Mouse (Mus musculus) cerebellum, adult 2 months (tissue): ENCODE measurements around the gene 2010300C02Rik.

Experiments used
- CTCF ChIP-seq: fragments of 200-500 bp; IDR thresholded peaks from 2 replicates; pipeline ENCODE4 v1.5.1; 2011; ENCODE audit warnings: low read depth, mild to moderate bottlenecking, control low read depth, low read length, moderate library complexity, borderline replicate concordance; ENCODE audit not compliant: insufficient read depth
- POLR2A ChIP-seq: fragments of 200-500 bp; IDR thresholded peaks from 2 replicates; pipeline ENCODE4 v1.6.1; 2011; ENCODE audit warnings: low read length, control low read depth, borderline replicate concordance; ENCODE audit not compliant: insufficient read depth

DNA sequence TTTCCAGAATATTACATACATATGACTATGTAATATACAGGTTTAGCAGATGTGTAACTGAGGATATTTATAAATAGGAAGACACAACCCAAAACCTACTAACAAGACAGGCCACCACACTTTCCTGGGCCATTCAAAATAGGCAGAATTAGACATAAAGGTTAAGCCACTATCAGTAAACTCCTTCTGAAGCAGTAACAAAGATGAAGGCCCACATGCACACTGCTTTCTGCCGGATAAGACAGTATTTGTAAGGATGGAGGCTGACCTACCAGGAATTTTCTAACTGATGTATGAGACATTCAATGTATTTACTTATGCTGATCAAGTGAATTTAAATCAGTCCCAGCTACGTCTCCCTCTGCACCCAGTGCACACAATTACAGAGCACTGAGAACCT is 55.4 kb downstream of the 2010300C02Rik start:
- TF ChIP-seq CTCF (no peak), POLR2A (no peak)
